Mouse (Mus musculus) G1E (cell line): ENCODE measurements around the gene Tbx6.
A peak's percentile ranks its signal among the peaks of the same experiment; 100 is the strongest.

ENCODE experiments used
- CTCF ChIP-seq: IDR thresholded peaks from 2 replicates; pipeline ENCODE4 v1.5.1; 2012; ENCODE audit warnings: low read depth, low read length, inconsistent platforms, mixed read lengths
- GATA1 ChIP-seq: IDR thresholded peaks from 2 replicates; pipeline ENCODE4 v1.6.1; 2012; ENCODE audit warnings: borderline replicate concordance, low read length, inconsistent platforms, mixed read lengths
- GATA2 ChIP-seq: IDR thresholded peaks from 2 replicates; pipeline ENCODE4 v1.6.1; 2012; ENCODE audit warnings: low read depth, low read length, inconsistent platforms, borderline replicate concordance
- TAL1 ChIP-seq: conservative IDR thresholded peaks from 2 replicates; pipeline ENCODE4 v1.6.1; 2012; ENCODE audit warnings: low read depth, low read length, inconsistent platforms, mixed read lengths

- TF ChIP-seq CTCF (peak; percentile 46; the same call in 1 of the 2 replicates), GATA1 (no peak), TAL1 (no peak), GATA2 (no peak)
Observed at GRCm38 (mm10) chr7:126832036-126832598, 50.8 kb downstream of the Tbx6 start.
